Mouse (Mus musculus): ENCODE results near the gene Fbxl2. TPM values are rescaled to one million over a fixed set of nuclear protein-coding genes. Genes with fewer than 3 reads are reported as not detected.

Gene Fbxl2
- polyA plus RNA-seq, 1 experiment from 2014 or later, result 6.5 TPM

DNA sequence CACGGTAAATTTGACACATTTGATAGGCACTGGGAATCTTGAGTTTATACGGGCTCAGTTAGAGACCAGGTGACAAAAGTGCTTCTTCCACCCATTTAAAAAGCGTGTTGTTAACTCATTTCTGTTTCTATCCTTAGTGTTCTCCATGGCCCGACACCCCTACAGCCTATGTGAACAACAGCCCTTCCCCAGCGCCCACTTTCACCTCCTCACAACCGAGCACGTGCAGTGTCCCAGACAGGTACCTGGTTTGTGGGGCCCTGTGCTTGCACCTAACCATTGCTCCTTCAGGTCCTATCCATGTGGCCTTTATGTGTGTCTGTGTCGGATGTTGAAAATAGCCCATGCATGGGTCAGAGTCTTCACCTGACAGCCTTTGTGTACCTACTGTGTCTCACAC lies 81.6 kb downstream of the Fbxl2 start:
- WGBS, result 92% methylated on average over 8 of the region's 8 CpGs
- H3K27me3 ChIP-seq (ENCODE audit: poor library complexity, severe bottlenecking), result no peaks in the 10 kb centered on the region
- no peaks in the 10 kb centered on the region for H3K9me3 ChIP-seq
- H3K4me1 ChIP-seq, result no peaks in the 10 kb centered on the region
- H3K27ac ChIP-seq, result no peak overlapping the region
- no peak overlapping the region for H3K4me3 ChIP-seq
- H3K36me3 ChIP-seq (replicated peaks), result peaks cover 100% of the 10 kb centered on the region
- no peak for DNase-seq (ENCODE audit: extremely low spot score, low spot score)

DNA sequence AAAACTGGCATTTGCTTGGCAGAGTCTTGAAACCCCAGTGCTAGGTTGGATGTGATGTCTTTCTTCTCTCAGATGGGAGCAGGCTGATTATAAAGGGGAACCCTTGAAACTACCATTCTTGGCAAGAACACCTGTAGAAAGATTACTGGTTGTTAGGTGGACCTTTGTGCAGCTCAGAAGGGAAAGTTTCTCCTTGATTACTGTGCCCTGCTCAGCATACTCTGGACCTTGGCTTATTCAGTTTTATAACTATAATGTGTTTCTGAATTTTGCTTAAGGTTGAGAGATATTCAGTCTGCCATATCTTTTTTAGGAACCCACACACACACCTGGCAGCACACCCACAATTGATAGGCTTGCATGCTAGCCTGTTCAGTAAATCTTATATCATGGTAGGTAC lies 82.3 kb downstream of the Fbxl2 start:
- DNase-seq (ENCODE audit: extremely low spot score, low spot score), result no peak
- Histone ChIP-seq H3K4me3 (no peak overlapping the region), H3K9me3 (no peaks in the 10 kb centered on the region), H3K4me1 (no peaks in the 10 kb centered on the region), H3K27ac (no peak overlapping the region), H3K36me3 (replicated peaks) (peaks cover 100% of the 10 kb centered on the region), H3K27me3 (ENCODE audit: poor library complexity, severe bottlenecking) (no peaks in the 10 kb centered on the region)

DNA sequence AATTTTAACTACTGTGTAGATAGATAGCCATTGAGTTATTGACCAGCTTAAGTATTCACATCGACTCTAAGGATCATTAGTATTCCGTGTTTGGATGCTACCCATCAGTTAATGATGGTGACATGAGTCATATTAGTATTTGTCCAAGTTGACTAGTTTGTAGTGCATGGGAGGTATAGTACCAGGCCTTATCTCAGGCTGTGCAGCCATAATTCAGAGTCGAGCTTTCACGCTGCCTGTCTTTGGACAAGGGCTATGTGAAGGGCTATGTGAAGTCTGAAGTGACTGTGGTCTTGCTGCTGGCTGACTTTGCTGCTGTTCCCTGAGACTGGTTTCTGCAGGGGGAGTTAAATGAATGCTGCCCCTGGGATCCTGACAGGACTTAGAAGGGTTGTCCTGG lies 88.2 kb downstream of the Fbxl2 start:
- Histone ChIP-seq H3K27me3 (ENCODE audit: poor library complexity, severe bottlenecking) (no peaks in the 10 kb centered on the region), H3K36me3 (replicated peaks) (peaks cover 90% of the 10 kb centered on the region), H3K4me3 (no peak overlapping the region), H3K4me1 (no peaks in the 10 kb centered on the region), H3K9me3 (no peaks in the 10 kb centered on the region), H3K27ac (no peak overlapping the region)
- WGBS, result 98% methylated on average over 4 of the region's 4 CpGs
- DNase-seq (ENCODE audit: extremely low spot score, low spot score), result no peak

DNA sequence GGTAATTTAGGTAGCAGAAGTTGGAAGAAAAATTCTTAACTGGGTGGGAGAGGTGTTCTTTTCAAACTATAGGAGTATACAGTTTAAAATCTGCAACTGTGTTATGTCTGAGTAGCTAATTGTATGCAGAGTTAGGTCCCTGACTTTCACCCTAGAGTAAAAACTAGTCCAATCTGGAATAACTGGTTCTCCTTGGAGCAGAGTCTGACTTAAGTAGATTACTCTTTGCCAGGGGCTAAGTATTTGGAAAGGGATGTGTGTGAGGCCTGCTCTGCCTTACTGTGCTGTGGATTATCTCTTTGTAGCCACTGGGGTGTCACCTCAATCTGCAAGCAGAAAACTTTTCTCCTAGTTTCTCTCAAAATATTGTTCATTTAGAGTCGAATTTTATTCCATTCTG lies 98.8 kb downstream of the Fbxl2 start:
- WGBS, result 89% methylated on average over 1 of the region's 1 CpGs
- no peaks in the 10 kb centered on the region for H3K4me1 ChIP-seq
- no peak overlapping the region for H3K4me3 ChIP-seq
- no peaks in the 10 kb centered on the region for H3K9me3 ChIP-seq
- H3K36me3 ChIP-seq (replicated peaks), result peaks cover 64% of the 10 kb centered on the region
- DNase-seq (ENCODE audit: extremely low spot score, low spot score), result no peak
- H3K27me3 ChIP-seq (ENCODE audit: poor library complexity, severe bottlenecking), result no peaks in the 10 kb centered on the region
- H3K27ac ChIP-seq, result no peak overlapping the region

DNA sequence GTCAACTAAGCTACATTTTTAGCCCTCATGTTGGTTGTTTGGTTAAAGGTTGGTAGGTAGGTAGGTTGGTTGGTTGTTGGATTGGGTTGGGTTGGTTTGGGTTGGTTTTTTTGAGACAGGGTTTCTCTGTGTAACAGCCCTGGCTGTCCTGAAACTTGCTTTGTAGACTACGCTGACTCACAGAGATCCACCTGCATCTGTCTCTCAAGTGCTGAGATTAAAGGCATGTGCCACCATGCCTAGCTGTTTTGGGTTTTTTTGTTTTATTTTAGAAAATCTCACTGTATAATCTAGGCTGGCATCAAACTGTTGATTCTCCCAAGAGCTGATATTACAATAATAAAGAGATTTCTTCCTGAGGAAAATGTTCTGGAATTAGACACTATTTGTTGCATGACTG lies 102.6 kb downstream of the Fbxl2 start:
- WGBS, result 97% methylated on average over 1 of the region's 1 CpGs
- no peak for DNase-seq (ENCODE audit: extremely low spot score, low spot score)
- no peaks in the 10 kb centered on the region for H3K9me3 ChIP-seq
- H3K4me1 ChIP-seq, result peaks cover 3% of the 10 kb centered on the region; the same call in 1 of the 2 replicates
- H3K27me3 ChIP-seq (ENCODE audit: poor library complexity, severe bottlenecking), result no peaks in the 10 kb centered on the region
- peaks cover 41% of the 10 kb centered on the region for H3K36me3 ChIP-seq (replicated peaks)
- H3K4me3 ChIP-seq, result no peak overlapping the region
- H3K27ac ChIP-seq, result no peak overlapping the region

DNA sequence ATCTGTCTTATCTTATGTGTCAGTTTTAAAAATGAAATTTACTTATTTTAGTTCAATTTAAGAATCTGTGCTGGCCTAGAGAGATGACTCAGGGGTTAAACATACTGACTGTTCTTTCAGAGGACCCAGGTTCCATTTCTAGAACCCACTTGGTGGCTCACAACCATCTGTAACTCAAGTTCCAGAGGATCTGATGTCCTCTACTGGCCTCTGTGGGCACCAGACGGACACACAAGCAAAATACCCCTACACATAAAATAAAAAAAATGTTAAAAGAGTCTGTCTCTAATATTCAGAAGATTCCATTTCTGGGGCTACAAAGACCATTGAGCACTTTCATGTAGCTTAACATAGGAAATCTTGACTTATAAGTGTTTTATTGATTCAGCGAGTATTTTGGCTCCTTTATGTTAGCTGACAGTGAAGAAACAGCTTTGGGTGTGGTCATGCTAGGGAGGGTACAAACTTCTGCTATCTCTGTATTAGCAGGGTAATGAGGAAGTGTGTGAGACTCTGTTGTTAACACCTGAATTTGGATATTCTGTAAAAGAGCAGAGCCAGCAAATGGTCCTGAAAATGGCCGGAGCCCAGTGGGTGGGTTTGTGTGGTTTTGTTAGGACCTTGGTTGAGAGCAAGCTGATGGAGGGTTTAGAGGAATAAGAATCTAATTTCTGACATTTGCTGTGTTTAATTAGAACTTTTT lies 104.7 kb downstream of the Fbxl2 start:
- DNase-seq (ENCODE audit: extremely low spot score, low spot score), result no peak
- H3K27me3 ChIP-seq (ENCODE audit: poor library complexity, severe bottlenecking), result no peaks in the 10 kb centered on the region
- no peak overlapping the region for H3K4me3 ChIP-seq
- 90% methylated on average over 3 of the region's 3 CpGs for WGBS
- H3K4me1 ChIP-seq, result peaks cover 3% of the 10 kb centered on the region; the same call in 1 of the 2 replicates
- no peaks in the 10 kb centered on the region for H3K9me3 ChIP-seq
- no peak overlapping the region for H3K27ac ChIP-seq
- H3K36me3 ChIP-seq (replicated peaks), result peaks cover 21% of the 10 kb centered on the region

DNA sequence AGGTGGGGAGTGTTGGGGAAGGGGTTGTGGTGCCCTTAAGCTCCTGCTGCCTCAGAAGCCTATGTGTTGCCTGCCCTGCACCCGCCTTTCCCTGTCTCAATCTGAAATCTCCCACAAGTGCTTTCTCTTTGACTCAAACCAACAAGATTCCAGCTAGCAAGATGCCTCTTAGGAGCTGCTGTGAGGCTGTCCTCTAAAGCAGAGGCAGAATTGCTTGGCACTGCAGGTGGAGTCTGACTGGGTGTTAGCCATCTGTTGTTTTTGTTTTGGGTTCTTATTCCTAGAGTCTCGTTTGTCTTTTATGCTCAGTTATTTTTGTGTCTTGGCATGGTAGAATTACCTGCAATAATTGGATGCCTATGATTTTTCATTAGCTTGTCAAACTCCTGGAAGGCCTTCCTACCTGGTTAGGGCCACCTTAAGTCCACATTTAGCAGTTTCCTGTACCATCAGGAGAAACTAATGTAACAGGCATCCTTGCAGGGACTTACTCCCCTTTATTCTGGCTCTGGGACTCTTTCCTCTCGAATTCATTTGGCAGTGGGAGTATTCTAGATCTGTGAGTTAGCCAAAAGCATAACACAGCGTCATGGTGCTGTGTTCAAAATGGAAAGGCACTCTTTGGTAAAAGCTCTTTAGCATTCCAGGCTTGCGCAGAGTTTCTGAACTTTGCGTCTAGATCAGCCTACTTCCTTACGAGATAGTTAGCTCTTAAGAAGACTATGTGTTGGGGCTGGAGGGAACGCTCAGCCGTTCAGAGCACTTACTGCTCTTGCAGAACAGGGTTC lies 106.7 kb downstream of the Fbxl2 start:
- peaks cover 9% of the 10 kb centered on the region; the same call in 1 of the 2 replicates for H3K4me1 ChIP-seq
- WGBS, result 92% methylated on average over 9 of the region's 9 CpGs
- no peak for DNase-seq (ENCODE audit: extremely low spot score, low spot score)
- H3K27me3 ChIP-seq (ENCODE audit: poor library complexity, severe bottlenecking), result no peaks in the 10 kb centered on the region
- H3K27ac ChIP-seq, result no peak overlapping the region
- H3K9me3 ChIP-seq, result no peaks in the 10 kb centered on the region
- H3K4me3 ChIP-seq, result no peak overlapping the region
- H3K36me3 ChIP-seq (replicated peaks), result peaks cover under 1% of the 10 kb centered on the region

DNA sequence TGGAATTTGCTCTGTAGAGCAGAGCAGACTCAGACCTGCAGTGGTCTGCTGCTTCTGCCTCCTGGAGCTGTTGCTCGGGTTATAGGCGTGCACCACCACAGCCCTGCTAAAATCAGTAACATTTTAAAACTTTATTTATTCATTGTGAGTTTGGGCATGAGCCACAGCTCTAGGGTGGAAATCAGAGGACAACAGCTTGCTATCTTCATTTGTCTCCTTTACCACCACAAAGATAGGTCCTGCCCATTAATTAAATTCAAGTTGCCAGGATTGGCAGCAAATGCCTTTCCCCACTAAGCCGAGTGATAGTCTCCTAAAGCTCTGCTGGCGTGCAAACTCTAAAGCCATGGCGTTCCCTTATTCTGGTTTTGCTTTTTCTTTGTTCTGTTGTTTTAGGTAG lies 110.4 kb downstream of the Fbxl2 start:
- no peak overlapping the region for H3K4me3 ChIP-seq
- 92% methylated on average over 5 of the region's 5 CpGs for WGBS
- no peaks in the 10 kb centered on the region for H3K27me3 ChIP-seq (ENCODE audit: poor library complexity, severe bottlenecking)
- no peaks in the 10 kb centered on the region; the same call in 1 of the 2 replicates for H3K36me3 ChIP-seq (replicated peaks)
- H3K27ac ChIP-seq, result no peak overlapping the region
- no peaks in the 10 kb centered on the region for H3K9me3 ChIP-seq
- H3K4me1 ChIP-seq, result peaks cover 30% of the 10 kb centered on the region
- DNase-seq (ENCODE audit: extremely low spot score, low spot score), result no peak

DNA sequence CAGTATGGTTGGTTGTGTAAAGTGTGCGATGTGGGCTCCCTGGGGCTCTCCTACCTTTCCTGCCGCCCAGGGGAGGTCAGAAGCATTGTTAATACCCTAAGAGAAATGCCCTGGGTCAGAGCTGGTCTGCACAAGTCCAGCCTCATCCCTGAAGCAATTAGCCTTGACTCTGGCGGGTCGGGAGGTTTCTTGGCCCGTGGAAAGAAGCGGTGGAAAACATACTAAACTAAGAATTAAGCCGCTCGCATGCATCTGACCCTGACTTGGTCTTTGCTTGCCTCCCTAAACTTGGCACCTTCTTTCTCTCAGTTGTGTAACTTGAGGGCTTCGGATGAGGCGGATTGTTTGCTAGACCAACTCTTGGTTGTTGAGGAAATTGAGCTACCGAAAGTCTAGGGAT lies 113.5 kb downstream of the Fbxl2 start:
- peaks cover 33% of the 10 kb centered on the region for H3K4me1 ChIP-seq
- peak overlapping the region; percentile 93 for H3K27ac ChIP-seq
- H3K36me3 ChIP-seq (replicated peaks), result no peaks in the 10 kb centered on the region
- no peaks in the 10 kb centered on the region for H3K27me3 ChIP-seq (ENCODE audit: poor library complexity, severe bottlenecking)
- H3K9me3 ChIP-seq, result no peaks in the 10 kb centered on the region
- WGBS, result 30% methylated on average over 11 of the region's 11 CpGs
- no peak for DNase-seq (ENCODE audit: extremely low spot score, low spot score)
- H3K4me3 ChIP-seq, result peak overlapping the region; percentile 96

DNA sequence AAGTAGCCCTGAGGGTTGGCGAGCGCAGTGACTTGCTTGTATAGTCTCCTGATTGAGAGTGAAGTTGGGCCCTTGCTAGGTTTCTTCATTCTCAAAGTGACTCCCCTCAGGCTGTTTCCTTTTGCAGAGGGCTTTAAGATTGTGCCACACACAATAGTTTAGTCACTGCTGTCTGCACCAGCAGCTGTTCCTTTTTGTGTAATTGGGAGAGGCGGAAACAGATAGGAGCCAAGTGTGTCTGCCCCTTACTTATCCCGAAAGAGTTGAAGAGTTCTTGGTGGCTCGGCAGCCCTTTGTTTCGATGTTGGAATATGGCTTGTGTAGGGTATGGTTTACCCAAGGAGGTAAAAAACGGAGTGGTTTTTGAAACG lies 113.9 kb downstream of the Fbxl2 start:
- Histone ChIP-seq H3K36me3 (replicated peaks) (no peaks in the 10 kb centered on the region), H3K4me1 (peaks cover 33% of the 10 kb centered on the region), H3K27ac (peak overlapping the region; percentile 93), H3K4me3 (peak overlapping the region; percentile 96), H3K9me3 (no peaks in the 10 kb centered on the region), H3K27me3 (ENCODE audit: poor library complexity, severe bottlenecking) (no peaks in the 10 kb centered on the region)
- WGBS, result 4% methylated on average over 8 of the region's 8 CpGs
- DNase-seq (ENCODE audit: extremely low spot score, low spot score), result no peak

DNA sequence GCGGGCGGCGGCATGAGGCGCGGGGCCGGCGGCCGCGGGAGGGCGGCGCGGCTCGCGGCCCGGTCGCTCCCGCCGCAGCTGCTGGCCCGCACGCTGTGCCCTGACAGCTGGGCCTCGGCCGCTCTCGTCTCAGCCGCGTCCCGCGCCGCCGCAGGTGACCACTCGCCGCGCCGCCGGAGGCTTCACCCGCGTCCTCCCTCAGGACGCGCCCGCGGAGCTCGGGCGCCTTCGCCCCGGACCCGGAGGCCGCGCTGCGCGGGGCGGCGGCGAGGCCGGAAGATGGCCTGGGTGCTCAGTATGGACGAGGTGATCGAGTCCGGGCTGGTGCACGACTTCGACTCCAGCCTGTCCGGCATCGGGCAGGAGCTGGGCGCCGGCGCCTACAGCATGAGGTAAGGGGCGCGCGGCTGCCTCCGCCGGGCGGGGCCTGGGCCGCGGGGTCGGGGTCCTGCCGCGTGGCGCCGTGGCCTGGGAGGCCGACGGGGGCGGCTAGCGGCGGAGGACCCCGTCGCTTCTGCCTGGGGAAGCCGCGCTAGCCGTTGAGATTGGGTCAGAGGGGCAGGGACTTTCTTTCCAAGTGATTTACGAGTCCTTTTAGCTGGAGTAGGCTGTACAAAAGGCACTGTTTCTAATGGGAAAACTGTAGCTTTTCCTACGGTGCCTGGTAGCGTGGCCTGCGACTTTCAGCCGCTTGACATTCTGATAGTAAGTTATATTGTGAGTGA lies 114.5 kb downstream of the Fbxl2 start:
- H3K4me1 ChIP-seq, result peaks cover 33% of the 10 kb centered on the region
- no peaks in the 10 kb centered on the region for H3K36me3 ChIP-seq (replicated peaks)
- under 1% methylated on average over 73 of the region's 91 CpGs for WGBS
- peak; percentile 43 for DNase-seq (ENCODE audit: extremely low spot score, low spot score)
- H3K27me3 ChIP-seq (ENCODE audit: poor library complexity, severe bottlenecking), result no peaks in the 10 kb centered on the region
- H3K9me3 ChIP-seq, result no peaks in the 10 kb centered on the region
- peak overlapping the region; percentile 93 for H3K27ac ChIP-seq
- H3K4me3 ChIP-seq, result peak overlapping the region; percentile 96

DNA sequence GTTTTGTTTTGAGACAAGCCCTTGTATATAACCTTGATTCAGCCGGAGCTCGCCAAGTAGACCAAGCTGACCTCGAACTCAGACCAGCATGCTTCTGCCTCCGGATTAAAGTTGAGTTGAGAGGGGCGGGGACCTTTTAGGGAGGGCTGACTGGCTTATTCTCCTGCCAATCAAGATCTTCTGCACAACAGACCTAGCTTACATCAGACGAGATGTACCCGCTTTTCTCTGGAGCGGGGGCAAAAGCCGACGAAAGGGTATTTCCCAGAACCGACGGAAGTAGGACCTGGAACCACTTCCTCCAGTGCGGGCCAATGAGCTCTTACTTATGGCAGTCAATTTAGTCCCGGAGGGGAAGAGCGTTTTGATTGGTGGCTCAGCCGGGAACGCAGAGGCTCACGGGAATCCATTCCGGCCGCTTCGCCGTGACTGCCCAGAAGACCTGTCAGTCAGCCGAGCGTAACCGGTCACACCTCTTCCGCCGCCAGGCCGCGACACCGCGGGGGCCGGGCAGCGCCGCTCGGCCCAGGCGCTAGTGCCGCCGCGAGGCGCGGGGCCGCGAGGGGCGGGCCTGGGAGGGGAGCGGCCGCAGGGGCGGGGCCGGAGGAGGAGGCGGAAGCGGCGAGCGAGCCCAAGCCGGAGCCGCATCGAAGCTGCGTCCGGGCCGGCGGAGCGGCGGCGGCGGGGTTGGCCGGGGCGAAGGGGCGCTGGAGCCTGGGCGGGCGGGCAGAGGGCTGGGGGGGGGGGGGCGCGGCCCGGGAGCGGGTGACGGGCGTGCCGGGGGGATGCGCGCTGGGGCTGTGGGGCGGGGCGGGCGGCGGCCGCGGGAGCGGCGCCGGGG lies 115.2 kb downstream of the Fbxl2 start, which contains the start of gene Ubp1:
TSS of gene Ubp1 (plus strand) at position 401 of the 841 bp plus-strand sequence.
- H3K4me3 ChIP-seq, result peak within 1 kb of the TSS; percentile 96
- WGBS, result under 1% methylated on average over 67 of the region's 86 CpGs
- peaks cover 32% of the 10 kb centered on the region for H3K4me1 ChIP-seq
- no peaks in the 10 kb centered on the region for H3K27me3 ChIP-seq (ENCODE audit: poor library complexity, severe bottlenecking)
- DNase-seq (ENCODE audit: extremely low spot score, low spot score), result peak; percentile 97
- H3K27ac ChIP-seq, result peak within 1 kb of the TSS; percentile 93
- no peaks in the 10 kb centered on the region for H3K9me3 ChIP-seq
- no peaks in the 10 kb centered on the region for H3K36me3 ChIP-seq (replicated peaks)

All from forebrain, embryonic 10.5 days (tissue).